Mouse (Mus musculus): Measurements from ENCODE around the gene Cd248.
"Not testable (repeated sequence)": the region's sequence is repeated elsewhere in the genome, so short reads cannot be mapped to it uniquely, and the experiment has no call there.

Cd248 gene

DNA sequence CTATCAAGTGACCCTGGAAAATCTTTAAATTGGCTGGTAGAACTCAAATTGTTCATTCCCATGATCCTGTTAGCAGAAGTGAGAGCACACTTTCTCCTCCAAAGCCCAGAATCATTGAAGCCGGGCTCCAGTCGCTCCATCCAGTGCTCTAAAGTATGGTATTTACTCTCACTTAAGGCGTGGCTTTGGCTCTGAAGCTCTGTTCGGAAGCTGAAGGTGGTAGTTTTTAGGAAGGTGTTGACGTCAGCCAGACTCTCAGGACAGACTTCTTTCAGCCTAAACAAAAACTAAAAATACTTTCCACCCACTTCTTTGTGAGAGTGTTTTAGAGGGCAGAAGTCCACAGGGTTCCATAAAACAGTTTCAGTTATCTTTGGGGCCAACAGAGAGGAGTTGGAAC, 5.6 kb downstream of the Cd248 start:
- no peak for DNase-seq (ENCODE audit: low spot score)

DNA sequence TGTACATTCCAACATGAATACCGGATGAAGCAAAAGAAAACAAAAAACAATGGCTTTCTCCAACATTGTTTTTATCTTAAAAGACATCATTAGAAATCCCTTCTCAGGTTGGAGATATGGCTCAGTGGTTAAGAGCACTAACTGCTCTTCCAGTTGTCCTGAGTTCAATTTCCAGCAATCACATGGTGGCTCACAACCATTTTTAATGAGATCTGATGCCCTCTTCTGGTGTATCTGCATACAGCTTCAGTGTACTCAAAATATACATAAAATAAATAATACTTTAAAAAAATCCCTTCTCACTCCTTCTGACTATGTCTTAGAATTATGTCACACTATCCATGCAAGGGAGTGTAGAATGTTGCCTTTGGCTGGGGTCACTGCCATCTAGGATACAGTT, 11.4 kb downstream of the Cd248 start:
- no peak for DNase-seq (ENCODE audit: low spot score)

DNA sequence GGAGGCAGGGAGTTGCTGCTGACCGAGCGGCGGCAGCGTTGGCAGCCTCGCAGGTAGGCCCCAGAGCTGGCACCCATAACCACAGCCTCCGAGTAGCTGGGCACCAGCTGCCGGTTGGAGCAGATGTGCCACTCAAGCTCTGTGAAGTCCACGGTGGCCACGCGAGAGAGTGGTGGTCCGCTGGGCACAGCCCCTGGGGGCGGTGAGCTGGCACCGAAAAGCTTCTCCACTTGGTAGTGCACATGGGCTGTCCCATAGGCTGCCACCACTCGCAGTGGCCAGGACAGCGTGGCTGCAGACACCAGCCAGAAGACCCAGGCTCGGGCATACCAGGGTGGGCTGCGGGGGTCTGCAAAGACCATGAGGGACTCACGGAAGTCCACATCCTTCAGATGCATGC, 14.1 kb downstream of the Cd248 start:
- DNase-seq (ENCODE audit: low spot score), result no peak

DNA sequence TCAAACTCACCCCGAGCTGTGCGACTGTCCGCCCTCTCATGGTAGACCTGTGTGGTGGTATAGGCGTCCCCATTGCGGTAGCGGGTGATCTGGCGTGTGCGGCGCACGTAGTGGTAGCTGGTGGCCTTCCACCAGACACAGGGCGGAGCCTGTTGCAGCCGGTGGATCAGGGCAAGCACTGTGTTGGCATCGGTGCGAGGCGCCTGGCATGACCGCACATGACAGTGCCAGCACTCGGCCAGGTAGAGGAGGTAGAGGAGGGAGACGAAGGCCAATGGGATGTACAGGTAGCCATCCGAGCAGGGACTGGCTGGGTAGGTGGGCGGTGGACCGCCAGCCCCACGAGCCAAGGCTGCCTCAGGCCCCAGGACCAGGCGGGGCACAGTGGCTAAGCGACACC, 14.7 kb downstream of the Cd248 start:
- DNase-seq (ENCODE audit: low spot score), result no peak

DNA sequence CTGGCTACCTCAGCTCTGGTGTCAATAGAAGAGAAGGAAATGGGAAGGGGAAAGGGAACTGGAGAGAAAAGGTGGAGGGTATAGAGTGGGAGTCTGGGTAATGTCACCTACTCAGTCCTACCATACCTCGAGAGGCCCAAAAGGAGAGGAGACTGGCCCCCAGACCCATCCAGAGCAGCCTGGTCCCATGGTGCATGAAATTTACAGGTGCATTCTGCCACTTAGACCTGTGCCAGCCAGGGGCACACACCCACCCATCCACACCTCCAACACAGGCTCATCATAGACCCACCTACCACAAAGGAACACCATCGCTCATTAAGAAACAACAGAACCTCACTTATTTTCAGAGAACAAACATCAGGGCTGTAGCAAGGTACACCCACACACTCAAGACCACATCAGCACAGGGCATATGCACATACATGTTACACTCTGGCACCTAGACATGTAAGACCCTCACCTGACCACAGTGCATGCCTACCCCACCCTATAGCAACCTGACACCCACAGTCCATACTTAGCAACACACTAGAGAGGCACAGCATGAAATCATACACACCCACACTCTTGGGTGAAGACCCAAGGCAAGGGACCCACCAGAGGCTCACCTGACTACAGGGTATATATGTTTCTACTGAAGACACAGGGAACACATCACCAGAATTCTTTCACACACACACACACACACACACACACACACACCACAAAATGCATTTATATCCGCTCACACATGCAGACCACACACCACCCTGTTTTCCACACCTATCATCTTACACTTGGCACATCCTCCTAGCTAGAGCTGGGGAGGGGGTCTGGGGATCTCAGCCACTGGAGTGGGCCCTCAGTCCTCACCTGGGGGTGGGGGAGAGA, 16.3 kb downstream of the Cd248 start:
- no peak for DNase-seq (ENCODE audit: low spot score)

DNA sequence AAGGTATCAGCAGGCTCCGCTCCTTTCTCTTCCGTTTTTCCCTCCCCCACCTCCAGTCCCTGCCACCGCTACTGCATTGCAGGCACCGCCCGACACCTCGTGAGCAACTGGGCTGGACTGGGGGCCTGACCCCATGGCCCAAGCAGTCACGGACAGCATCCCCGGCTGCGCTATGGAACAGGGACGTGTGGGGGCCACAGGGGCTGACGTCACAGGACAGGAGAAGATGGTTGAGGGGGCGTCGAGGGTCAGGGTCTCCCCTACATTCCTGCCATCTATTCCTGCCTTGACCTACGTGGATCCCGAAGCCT, 16.9 kb downstream of the Cd248 start:
- peak; percentile 62 for DNase-seq (ENCODE audit: low spot score)

DNA sequence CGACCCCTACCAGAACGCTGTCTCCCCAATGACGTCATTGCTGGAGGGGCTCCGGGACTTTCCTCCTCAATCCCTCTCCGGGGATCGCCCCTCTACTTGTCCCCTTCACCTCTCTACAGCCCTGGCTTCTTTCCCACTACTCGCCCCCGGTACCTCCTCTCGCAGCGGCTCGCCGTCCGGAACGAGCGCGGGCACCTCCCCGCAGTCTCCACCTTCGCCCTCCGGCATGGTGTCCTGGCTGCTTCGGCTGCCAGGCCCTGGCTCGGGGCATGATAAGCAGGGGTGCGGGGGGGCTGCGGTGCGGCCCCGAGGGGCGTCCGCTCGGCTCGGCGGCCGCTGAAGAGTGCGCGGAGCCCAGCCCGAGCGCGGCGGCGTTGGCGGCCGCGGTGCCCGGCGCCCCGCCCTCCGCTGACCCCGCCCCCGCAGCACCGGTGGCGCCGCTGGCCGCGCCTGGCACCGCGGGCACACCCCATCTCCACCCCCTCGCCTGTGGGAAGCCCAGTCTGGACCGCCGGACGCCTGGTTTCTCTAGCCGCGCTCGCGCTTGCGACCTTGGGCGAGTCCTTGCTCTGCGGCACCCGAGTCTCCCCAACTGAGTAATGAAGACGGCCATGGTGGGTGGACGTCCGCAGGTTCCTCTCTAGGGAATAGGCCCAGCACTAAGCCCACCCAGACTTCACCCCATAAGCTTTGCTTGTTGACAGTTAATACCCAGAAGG, 17.4 kb downstream of the Cd248 start, which contains the start of gene Tmem151a:
Tmem151a (minus strand) TSS at position 387 of the 719 bp plus-strand sequence.
- DNase-seq (ENCODE audit: low spot score), result peak; percentile 85

DNA sequence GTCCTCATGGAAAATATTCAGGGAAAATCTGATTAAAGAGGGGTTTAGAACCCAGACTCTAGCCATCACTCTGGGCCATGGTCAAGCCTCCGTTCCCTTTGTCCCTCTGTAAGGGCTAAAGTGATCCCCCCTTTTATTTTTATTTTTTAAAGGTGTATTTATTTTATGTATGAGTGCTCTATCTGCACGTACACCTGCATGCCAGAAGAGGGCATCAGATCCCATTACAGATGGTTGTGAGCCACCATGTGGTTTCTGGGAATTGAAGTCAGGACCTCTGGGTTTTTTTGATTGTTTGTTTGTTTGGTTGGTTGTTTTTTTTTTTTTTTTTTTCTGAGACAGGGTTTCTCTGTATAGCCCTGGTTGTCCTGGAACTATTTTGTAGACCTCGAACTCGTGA, 18.7 kb downstream of the Cd248 start:
- not testable (repeated sequence) for DNase-seq (ENCODE audit: low spot score)

DNA sequence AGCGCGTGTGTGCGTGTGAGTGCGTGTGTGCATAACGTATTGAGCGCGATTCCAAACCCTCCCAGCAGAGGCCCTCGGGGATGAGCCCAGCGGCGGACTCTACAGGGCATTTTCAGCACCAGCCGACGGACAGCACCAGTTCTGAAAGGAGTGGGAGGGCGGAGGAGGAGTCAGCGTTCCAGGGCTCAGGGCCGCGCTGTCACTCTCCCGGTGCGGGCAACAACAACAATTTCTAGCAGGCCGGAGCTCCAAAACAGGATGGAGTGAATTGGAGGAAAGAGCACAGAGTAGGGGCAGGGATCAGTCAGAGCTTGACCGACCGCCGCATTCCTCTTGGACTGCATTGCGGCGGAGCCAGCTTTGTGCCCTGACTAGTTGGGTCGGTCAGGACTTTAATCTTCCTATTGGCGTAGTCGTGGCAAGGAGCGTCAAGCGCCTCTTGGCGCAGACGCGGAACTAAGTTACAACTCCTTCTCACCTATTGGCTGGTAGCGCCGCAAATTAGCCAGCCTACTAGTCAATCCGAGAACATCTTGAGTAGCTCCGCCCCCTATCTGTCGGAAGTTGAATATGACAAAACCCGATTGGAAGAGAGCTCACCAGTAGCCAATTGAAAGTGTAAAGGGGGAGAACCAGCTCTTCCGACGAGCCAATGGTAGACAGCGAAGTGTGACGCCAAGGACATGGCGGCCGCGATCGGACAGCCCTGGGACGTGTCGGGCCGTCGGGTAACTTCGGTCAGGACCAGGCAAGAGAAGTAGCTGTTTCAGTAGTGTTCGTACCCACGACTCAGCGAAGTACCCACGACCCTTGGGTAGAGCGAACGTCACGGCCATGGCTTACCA, 20.2 kb downstream of the Cd248 start, which contains the start of gene Yif1a:
Yif1a (plus strand) TSS at position 655 of the 845 bp plus-strand sequence.
- DNase-seq (ENCODE audit: low spot score), result peak; percentile 99

DNA sequence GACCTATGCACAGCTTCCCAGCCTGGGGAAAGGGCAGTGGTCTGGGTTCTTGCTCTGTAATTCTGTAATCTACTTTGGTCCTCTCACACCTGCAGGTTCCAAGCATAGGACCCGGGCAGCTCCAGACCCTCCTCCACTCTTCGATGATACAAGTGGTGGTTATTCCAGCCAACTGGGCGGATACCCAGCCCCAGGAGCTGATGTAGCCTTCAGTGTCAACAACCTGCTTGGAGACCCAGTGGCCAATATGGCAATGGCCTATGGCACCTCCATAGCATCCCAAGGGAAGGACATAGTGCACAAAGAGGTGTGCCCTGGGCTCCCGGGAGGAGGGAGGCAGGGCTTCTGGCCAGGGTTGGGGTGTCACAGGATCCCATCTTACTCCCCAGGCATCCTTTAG, 21.4 kb downstream of the Cd248 start:
- DNase-seq (ENCODE audit: low spot score), result no peak

DNA sequence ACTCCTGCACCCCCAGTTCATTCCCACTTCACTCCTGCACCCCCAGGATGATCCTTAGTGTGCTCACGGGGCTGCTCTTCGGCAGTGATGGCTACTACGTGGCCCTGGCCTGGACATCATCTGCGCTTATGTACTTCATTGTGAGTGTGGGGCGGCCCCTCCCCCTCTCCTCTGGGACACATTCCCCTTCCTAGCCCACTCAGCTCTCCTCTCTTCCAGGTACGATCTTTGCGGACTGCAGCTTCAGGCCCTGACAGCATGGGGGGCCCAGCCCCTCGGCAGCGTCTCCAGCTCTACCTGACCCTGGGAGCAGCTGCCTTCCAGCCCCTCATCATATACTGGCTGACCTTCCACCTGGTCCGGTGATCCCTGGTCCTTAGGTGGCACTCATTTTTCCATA, 24.2 kb downstream of the Cd248 start:
- no peak for DNase-seq (ENCODE audit: low spot score)

DNA sequence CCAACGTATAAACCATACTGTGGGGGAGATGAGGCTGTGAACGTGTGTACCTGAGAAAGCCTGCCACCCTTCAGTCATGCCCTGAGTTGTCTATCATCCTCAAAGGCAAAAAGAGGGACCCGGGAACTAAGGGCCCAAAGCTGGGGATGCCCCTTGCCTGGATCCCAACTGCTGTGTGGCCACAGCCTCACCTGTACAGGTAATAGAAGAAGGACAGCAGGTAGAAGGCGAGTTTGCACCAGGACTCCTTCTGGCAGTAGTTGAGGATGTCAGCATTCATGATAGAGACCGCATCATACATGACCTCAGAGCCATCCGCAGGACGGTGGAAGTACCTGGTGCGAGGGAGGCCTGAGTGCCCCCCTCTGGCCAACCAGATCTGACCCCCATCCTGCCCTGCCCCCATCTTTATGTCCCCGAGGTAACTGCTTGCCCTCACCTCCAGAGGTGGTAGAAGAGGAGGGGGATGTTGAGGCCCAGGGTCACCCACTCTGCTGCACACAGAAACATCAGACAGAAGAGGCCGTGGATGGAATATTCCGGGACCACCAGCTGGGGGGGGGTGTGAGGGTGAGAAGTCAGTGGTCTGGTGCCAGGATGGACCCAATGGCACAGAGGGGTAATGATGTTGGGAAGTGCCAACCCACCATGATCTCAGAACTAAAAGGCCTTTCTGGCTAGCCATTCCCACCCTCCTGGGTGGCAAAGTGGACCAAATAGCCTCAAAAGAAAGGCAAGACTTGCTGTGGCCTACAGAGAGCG, 25.8 kb downstream of the Cd248 start:
- DNase-seq (ENCODE audit: low spot score), result no peak

DNA sequence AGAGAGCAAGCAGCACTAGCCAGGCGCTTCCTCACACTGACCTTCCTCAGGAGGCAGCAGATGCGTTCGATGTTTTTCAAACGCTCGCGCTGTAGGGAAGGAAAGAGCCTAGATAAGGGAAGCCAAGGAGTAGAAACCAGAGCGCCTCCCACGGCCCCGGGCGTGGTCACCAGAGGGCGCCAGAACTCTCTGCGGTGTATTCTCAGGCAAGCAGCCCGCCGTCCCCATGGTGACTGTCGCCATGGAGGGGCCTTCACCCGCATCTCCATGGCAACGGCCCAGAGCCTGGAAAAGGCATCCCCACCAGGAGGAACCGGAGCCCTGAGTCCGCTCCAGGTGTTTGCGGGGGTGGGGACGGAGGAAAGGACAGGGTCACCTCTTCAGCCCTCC, 26.4 kb downstream of the Cd248 start:
- DNase-seq (ENCODE audit: low spot score), result peak; percentile 97

DNA sequence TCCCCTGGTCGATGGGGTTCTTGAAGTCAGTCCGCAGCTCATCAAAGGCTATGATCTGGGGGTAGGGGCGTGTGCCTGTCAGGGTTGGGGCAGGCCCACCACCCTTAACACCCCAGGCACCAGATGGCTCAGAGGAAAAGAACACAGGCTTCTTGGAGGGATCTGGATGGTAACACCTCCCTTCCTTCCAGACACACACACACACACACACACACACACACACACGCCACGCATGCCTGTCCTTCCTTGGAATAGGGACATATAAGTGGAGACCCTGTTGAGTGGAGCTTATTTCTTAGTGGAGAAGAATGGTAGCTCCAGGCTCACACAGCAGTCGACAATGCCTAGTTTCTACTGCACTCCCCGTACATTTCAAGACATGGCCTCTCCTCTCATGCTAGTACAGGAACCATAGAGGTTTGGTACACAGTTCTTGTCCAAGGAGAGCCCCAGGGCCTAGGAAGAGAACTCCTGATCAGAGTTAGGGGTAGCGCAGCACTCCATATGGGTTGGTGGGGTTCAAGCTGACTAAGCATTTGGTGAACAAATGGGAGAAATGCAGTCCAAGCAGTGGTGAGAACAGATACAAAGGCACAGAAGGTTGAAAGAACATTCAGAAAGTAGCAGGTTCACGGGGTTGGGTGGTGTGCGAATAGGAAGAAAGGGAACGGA, 27.0 kb downstream of the Cd248 start:
- peak; percentile 34 for DNase-seq (ENCODE audit: low spot score)

DNA sequence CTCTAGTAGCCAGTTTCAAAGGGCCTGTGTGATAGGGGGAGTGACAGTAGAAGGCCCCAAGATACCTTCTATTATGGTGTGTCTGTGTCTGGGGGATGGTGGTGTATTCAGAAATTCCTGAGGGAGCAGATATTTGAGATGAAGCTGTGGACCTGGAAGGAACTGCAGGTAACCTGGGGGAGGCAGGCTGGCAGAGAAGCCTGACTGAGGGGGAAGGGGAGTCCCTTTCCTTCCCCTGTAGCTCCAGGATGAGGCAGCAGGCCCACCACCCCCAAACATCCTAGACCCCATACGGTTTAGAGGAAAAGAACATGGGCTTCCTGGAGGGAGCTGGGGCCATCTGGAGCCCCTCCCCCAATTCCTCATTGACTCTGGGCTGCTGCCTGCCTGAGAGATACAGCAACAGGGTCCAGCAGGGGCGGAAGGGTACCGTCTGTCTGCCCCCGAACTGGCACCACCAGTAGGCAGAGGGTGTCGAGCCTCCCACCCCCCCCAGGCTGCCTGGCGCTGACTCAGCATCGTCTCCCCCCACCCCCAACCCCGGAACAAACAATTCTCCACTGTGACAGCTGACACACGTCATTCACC, 28.1 kb downstream of the Cd248 start:
- DNase-seq (ENCODE audit: low spot score), result no peak

DNA sequence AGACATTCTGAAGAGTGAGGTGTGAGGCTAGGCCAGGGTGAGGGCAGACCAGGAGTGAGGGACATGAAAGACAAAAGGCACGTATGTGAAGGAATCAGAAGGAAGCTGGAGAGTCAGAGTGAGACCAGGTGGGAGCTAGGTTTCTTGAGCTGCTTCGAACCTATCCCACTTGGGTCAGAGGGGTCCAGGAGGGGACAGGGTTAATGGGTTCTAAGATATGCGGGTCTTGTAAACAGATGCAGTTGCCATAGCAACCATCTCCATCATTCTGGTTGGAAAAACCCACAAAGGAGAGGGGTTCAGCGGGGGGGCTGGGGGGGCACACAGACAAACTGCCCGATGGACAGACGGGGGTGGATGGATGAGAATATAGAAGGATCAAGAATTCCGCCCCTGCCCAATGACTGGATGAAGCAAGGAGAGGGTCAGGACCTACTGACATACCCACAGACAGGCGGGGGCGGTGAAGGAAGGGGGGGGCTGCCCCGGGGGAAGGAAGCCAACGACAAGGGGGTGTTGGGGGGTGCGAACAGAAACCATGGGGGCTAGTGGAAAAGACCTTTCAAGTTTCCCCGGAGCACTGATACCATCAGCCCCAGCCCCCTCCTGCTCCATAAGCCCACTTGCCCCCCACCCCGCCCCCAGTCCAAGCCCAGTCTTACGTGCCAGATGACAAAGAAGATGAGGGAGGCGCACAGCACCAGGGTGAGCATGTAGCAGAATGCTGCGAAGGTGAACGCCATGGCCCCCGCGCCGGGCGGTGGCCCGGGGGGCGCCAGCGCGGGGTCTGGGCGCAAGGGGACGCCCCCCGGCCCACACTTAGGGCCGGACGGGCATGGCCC, 29.9 kb downstream of the Cd248 start:
- no peak for DNase-seq (ENCODE audit: low spot score)

DNA sequence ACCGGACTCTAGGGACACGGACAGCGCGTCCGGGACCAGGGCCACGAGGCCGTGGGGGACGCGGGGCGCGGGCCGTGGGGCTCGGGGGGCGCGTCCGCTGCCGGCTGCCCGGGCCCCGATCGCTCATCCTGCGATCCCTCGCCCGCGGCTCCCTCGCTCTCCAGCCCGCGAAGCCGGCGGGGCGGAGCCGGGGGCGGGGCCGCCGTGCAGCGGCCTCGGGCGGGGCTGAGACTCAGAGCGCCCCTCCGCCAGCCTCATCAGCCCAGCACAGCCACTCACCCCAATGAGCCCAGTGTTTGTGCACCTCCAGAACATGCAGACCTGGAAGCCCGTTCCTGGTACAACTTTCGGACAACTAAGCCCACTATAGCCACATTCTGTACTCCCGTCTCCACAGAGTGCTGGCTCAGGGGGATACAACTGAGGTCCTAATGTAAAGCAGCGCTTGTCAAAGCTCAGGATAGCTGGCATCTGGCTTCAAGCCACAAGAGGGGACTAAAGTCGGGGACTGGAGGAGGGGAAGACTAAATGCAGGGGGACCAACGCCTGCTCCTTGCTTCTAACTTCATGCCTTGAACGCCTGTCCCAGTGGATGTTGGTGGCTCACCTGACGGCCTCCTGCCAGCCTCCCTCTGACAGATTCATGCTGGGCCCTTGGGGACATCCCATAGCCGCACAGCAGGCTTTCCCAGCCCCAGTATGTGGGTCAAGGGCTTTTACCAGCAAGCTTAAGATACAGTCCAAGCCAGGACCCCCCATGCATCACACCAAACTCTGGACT, 30.7 kb downstream of the Cd248 start, which contains the start of gene Cnih2:
Cnih2 (minus strand) TSS at position 159 of the 781 bp plus-strand sequence.
- DNase-seq (ENCODE audit: low spot score), result peak; percentile 68

DNA sequence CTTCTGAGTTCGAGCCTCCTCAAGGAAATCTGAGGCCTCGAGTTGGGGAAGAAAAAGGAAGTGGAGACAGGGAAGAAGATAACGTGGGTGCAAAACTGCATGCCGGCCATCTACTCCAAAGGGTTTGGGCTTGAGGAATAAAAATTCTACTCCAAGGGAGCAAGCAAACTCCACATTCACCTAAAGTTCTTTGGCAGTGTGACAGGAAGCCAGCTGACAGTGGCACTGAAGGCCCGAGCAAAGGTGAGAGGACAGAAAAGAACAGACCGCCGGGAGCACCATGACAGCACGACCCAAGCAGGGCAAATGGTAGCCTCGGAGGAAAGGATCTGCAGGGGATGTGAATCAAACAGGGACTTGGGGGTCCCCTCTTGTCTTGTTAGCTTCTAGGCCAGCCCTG, 38.2 kb downstream of the Cd248 start:
- DNase-seq (ENCODE audit: low spot score), result peak; percentile 23

DNA sequence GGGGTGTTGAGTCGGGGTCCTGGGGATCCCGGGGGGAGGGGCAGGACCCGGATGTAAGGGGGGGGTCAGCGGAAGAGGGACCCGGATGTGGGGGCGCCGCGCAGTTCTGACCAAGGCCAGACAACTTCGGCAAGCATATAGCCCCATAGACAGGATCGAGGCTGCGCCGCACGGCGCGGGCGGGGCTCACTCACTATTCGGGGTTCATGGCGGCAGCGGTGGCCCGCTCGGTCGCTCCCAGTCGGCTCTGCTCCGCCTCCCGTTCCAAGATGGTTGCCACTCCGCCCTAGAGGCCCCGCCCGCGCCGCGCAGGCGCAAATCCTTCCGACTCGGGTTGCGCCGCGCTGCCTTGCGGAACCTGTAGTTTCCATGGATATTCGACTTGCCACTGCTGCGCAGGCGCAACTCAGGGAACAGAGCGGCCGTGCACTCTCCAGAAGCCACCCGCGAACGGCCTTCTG, 38.9 kb downstream of the Cd248 start, which contains the start of gene Rab1b:
Rab1b (minus strand) TSS at position 342 of the 461 bp plus-strand sequence.
- DNase-seq (ENCODE audit: low spot score), result peak; percentile 98
